Mouse (Mus musculus) MEL (cell line): Measurements from ENCODE around the gene Dclk3. TPM values are rescaled to one million over a fixed set of nuclear protein-coding genes. Genes with fewer than 3 reads are reported as not detected.

ENCODE experiments used
- DNase-seq: peaks from one replicate; pipeline ENCODE4 v3.0.0; 2011; ENCODE audit warnings: low read depth, low spot score
- H3K27ac ChIP-seq: 2 replicates; pipeline ENCODE4 v1.5.1; 2012; ENCODE audit warnings: low read depth, mild to moderate bottlenecking, control low read depth, low read length, moderate library complexity; ENCODE audit not compliant: control insufficient read depth
- H3K27me3 ChIP-seq, 2 experiments: fragments of 150-350 bp in 1 of 2; sonication (generic) in 1 of 2; 2 replicates each; pipeline ENCODE4 v1.6.1; 2012; ENCODE audit warnings: low read length in 2 of 2, mild to moderate bottlenecking in 2 of 2, improper control_type of control experiment in 1 of 2, moderate library complexity in 1 of 2; ENCODE audit not compliant: insufficient read depth in 2 of 2, control insufficient read depth in 1 of 2
- H3K36me3 ChIP-seq, 2 experiments: 2 replicates each; pipeline ENCODE4 v1.6.1; 2012 to 2014; ENCODE audit warnings: low read length in 2 of 2, improper control_type of control experiment in 1 of 2, inconsistent platforms in 1 of 2, mild to moderate bottlenecking in 1 of 2; ENCODE audit not compliant: insufficient read depth in 2 of 2, control insufficient read depth in 1 of 2
- H3K4me1 ChIP-seq, 2 experiments: fragments of 150-350 bp in 1 of 2; sonication (generic) in 1 of 2; 2 replicates each; pipeline ENCODE4 v1.6.1; 2012; ENCODE audit warnings: low read length in 2 of 2, improper control_type of control experiment in 1 of 2, mild to moderate bottlenecking in 1 of 2; ENCODE audit not compliant: insufficient read depth in 2 of 2, control insufficient read depth in 1 of 2
- H3K4me3 ChIP-seq, 2 experiments: fragments of 150-350 bp in 1 of 2; sonication (generic) in 1 of 2; 2 replicates each; pipeline ENCODE4 v1.5.1; 2012; ENCODE audit warnings: low read depth in 2 of 2, low read length in 2 of 2, mild to moderate bottlenecking in 2 of 2, moderate library complexity in 2 of 2, control low read depth in 1 of 2, improper control_type of control experiment in 1 of 2; ENCODE audit not compliant: control insufficient read depth in 1 of 2, insufficient read depth in 1 of 2
- H3K79me2 ChIP-seq: 2 replicates; pipeline ENCODE4 v1.6.1; 2012; ENCODE audit warnings: mild to moderate bottlenecking, low read length, moderate library complexity; ENCODE audit not compliant: control insufficient read depth, poor library complexity, insufficient read depth
- H3K9ac ChIP-seq: 2 replicates; pipeline ENCODE4 v1.6.1; 2012; ENCODE audit warnings: low read depth, mild to moderate bottlenecking, control low read depth, low read length, moderate library complexity; ENCODE audit not compliant: control insufficient read depth, poor library complexity, severe bottlenecking
- H3K9me3 ChIP-seq: fragments of 150-350 bp; sonication (generic); replicated peaks from 2 replicates; pipeline ENCODE4 v1.6.1; 2012; ENCODE audit warnings: mild to moderate bottlenecking, low read length, improper control_type of control experiment, moderate library complexity; ENCODE audit not compliant: insufficient read depth
- CHD1 ChIP-seq: IDR thresholded peaks from 2 replicates; pipeline ENCODE4 v1.6.1; 2012; ENCODE audit warnings: low read depth, mild to moderate bottlenecking, inconsistent platforms, low read length, improper control_type of control experiment
- CHD2 ChIP-seq: IDR thresholded peaks from 2 replicates; pipeline ENCODE4 v1.6.1; 2011; ENCODE audit warnings: low read length, improper control_type of control experiment
- GABPA ChIP-seq: IDR thresholded peaks from 2 replicates; pipeline ENCODE4 v1.6.1; 2012; ENCODE audit warnings: low read depth, mild to moderate bottlenecking, inconsistent platforms, low read length, improper control_type of control experiment, moderate library complexity
- GATA1 ChIP-seq: IDR thresholded peaks from 2 replicates; pipeline ENCODE4 v1.6.1; 2011; ENCODE audit warnings: low read depth, low read length, improper control_type of control experiment
- HCFC1 ChIP-seq: IDR thresholded peaks from 2 replicates; pipeline ENCODE4 v1.6.1; 2012; ENCODE audit warnings: low read depth, mild to moderate bottlenecking, inconsistent platforms, low read length, improper control_type of control experiment, moderate library complexity
- JUND ChIP-seq: IDR thresholded peaks from 2 replicates; pipeline ENCODE4 v1.6.1; 2011; ENCODE audit warnings: low read depth, mild to moderate bottlenecking, improper control_type of control experiment, low read length
- KAT2A ChIP-seq: conservative IDR thresholded peaks from 2 replicates; pipeline ENCODE4 v1.6.1; 2012; ENCODE audit warnings: low read depth, low read length, improper control_type of control experiment, inconsistent platforms
- MAZ ChIP-seq: IDR thresholded peaks from 2 replicates; pipeline ENCODE4 v1.6.1; 2012; ENCODE audit warnings: low read depth, mild to moderate bottlenecking, inconsistent platforms, low read length, improper control_type of control experiment
- MXI1 ChIP-seq: IDR thresholded peaks from 2 replicates; pipeline ENCODE4 v1.6.1; 2011; ENCODE audit warnings: mild to moderate bottlenecking, low read depth, low read length, improper control_type of control experiment
- NRF1 ChIP-seq: IDR thresholded peaks from 2 replicates; pipeline ENCODE4 v1.6.1; 2014; ENCODE audit warnings: low read depth, mild to moderate bottlenecking, inconsistent platforms, low read length, improper control_type of control experiment, moderate library complexity; ENCODE audit not compliant: poor library complexity, insufficient read depth, severe bottlenecking
- POLR2AphosphoS2 ChIP-seq: IDR thresholded peaks from 2 replicates; pipeline ENCODE4 v1.6.1; 2011; ENCODE audit warnings: low read length, improper control_type of control experiment
- POLR2AphosphoS5 ChIP-seq: IDR thresholded peaks from 2 replicates; pipeline ENCODE4 v1.6.1; 2012; ENCODE audit warnings: low read depth, borderline replicate concordance, mild to moderate bottlenecking, inconsistent platforms, low read length, moderate library complexity, mixed read lengths
- RAD21 ChIP-seq: IDR thresholded peaks from 2 replicates; pipeline ENCODE4 v1.6.1; 2011; ENCODE audit warnings: mild to moderate bottlenecking, low read depth, low read length, improper control_type of control experiment
- SIN3A ChIP-seq: IDR thresholded peaks from 2 replicates; pipeline ENCODE4 v1.6.1; 2012; ENCODE audit warnings: low read length, improper control_type of control experiment, inconsistent platforms
- TAL1 ChIP-seq: IDR thresholded peaks from 2 replicates; pipeline ENCODE4 v1.6.1; 2012; ENCODE audit warnings: mild to moderate bottlenecking, inconsistent platforms, low read length, moderate library complexity, mixed read lengths
- TCF12 ChIP-seq: IDR thresholded peaks from 2 replicates; pipeline ENCODE4 v1.6.1; 2014; ENCODE audit warnings: low read depth, mild to moderate bottlenecking, inconsistent platforms, low read length, improper control_type of control experiment, moderate library complexity
- USF1 ChIP-seq: IDR thresholded peaks from 2 replicates; pipeline ENCODE4 v1.6.1; 2014; ENCODE audit warnings: low read depth, mild to moderate bottlenecking, inconsistent platforms, low read length, improper control_type of control experiment, moderate library complexity
- USF2 ChIP-seq, 2 experiments: IDR thresholded peaks; 2 replicates each; pipeline ENCODE4 v1.6.1; 2011 to 2012; ENCODE audit warnings: improper control_type of control experiment in 2 of 2, low read length in 2 of 2, borderline replicate concordance in 1 of 2, inconsistent platforms in 1 of 2, low read depth in 1 of 2, mild to moderate bottlenecking in 1 of 2; ENCODE audit not compliant: insufficient read depth in 1 of 2
- ZMIZ1 ChIP-seq: IDR thresholded peaks from 2 replicates; pipeline ENCODE4 v1.6.1; 2012; ENCODE audit warnings: low read depth, mild to moderate bottlenecking, inconsistent platforms, low read length, improper control_type of control experiment, moderate library complexity
- polyA plus RNA-seq, 2 experiments: library from polyadenylated mRNA; stranded (reverse) in 1 of 2; unstranded in 1 of 2; fragments of >175 nt in 1 of 2; fragments of >200 nt in 1 of 2; gene quantifications; 2 replicates each; pipeline versions ENCODE4 v1.2.1 to v1.2.4; 2012; ENCODE audit warnings: low replicate concordance in 2 of 2, low read depth in 1 of 2; ENCODE audit not compliant: insufficient read length in 2 of 2, insufficient read depth in 1 of 2, missing spikeins in 1 of 2
- total RNA-seq: library from RNA; depleted of rRNA; stranded (reverse); fragments of 300-350 nt; gene quantifications from 2 replicates; pipeline ENCODE4 v1.2.3, GENCODE M21; 2012

Dclk3 gene
- total and polyA plus RNA-seq, 3 experiments, result not detected

- Histone ChIP-seq H3K79me2 (no peaks in the 10 kb centered on the region), H3K9ac (no peak overlapping the region), H3K9me3 (no peaks in the 10 kb centered on the region), H3K27ac (no peak overlapping the region), H3K4me3 (no peak overlapping the region), H3K4me1 (no peaks in the 10 kb centered on the region), H3K27me3 (no peaks in the 10 kb centered on the region), H3K36me3 (no peaks in the 10 kb centered on the region)
- no peak for DNase-seq
- no peak for TF ChIP-seq ZMIZ1
- no peak for TF ChIP-seq SIN3A
- TF ChIP-seq CHD2, result no peak
- no peak for TF ChIP-seq KAT2A
Measured at GRCm38 (mm10) chr9:111506075-111506474, 67.2 kb downstream of the Dclk3 start.

GRCm38 (mm10) chr9:111514586-111515473 lies 75.9 kb downstream of the Dclk3 start:
- no peaks in the 10 kb centered on the region for H3K9me3 ChIP-seq
- no peak overlapping the region for H3K9ac ChIP-seq
- H3K27ac ChIP-seq, result no peak overlapping the region
- no peaks in the 10 kb centered on the region for H3K79me2 ChIP-seq
- no peak for TF ChIP-seq SIN3A
- no peak for TF ChIP-seq JUND
- TF ChIP-seq USF1, result no peak
- TF ChIP-seq RAD21, result no peak
- no peak for TF ChIP-seq GATA1
- no peak for TF ChIP-seq TCF12
- TF ChIP-seq NRF1, result no peak
- TF ChIP-seq KAT2A, result no peak
- TF ChIP-seq USF2 (IDR thresholded peaks at IDR 0.05; ENCODE audit: borderline replicate concordance in 1 of 2, insufficient read depth in 1 of 2, low read depth in 1 of 2, low read length in 2 of 2), result no peak
- no peaks in the 10 kb centered on the region for H3K36me3 ChIP-seq
- DNase-seq, result no peak
- no peak overlapping the region for H3K4me3 ChIP-seq
- H3K4me1 ChIP-seq, result no peaks in the 10 kb centered on the region
- no peaks in the 10 kb centered on the region for H3K27me3 ChIP-seq

- no peaks in the 10 kb centered on the region for H3K79me2 ChIP-seq
- H3K4me3 ChIP-seq, result no peak overlapping the region
- H3K27me3 ChIP-seq, result no peaks in the 10 kb centered on the region
- no peaks in the 10 kb centered on the region for H3K36me3 ChIP-seq
- no peak overlapping the region for H3K27ac ChIP-seq
- no peaks in the 10 kb centered on the region for H3K4me1 ChIP-seq
- no peaks in the 10 kb centered on the region for H3K9me3 ChIP-seq
- TF ChIP-seq HCFC1 (no peak), TCF12 (no peak), GABPA (no peak), ZMIZ1 (no peak), POLR2AphosphoS5 (no peak), MXI1 (no peak), CHD1 (no peak), POLR2AphosphoS2 (no peak), TAL1 (no peak), MAZ (no peak), NRF1 (no peak)
- no peak for DNase-seq
- no peak overlapping the region for H3K9ac ChIP-seq
Measured at GRCm38 (mm10) chr9:111515536-111515935, 76.7 kb downstream of the Dclk3 start.
